Mouse (Mus musculus) adrenal gland, adult 18-20 months (tissue): ENCODE measurements around the gene H2al1m. TPM values are rescaled to one million over a fixed set of nuclear protein-coding genes. Genes with fewer than 3 reads are reported as not detected.
"Not testable (repeated sequence)": the region's sequence is repeated elsewhere in the genome, so short reads cannot be mapped to it uniquely, and the experiment has no call there.

Source experiments
- DNase-seq, 2 experiments: peaks; one replicate each; pipeline ENCODE4 v3.0.0; 2021 to 2022; ENCODE audit warnings: low spot score in 2 of 2
- total RNA-seq, 2 experiments: library from RNA; stranded (reverse); gene quantifications; 1 replicate in 1 of 2; 2 replicates in 1 of 2; pipeline ENCODE4 v1.2.3; 2021

H2al1m gene
- total RNA-seq, 2 experiments from 2014 or later: not detected

- DNase-seq: not testable (repeated sequence)
Measured at GRCm38 (mm10) chrX:9316457-9316856, 32.9 kb downstream of the H2al1m start.

- DNase-seq: not testable (repeated sequence)
Measured at GRCm38 (mm10) chrX:9327954-9328353, 44.4 kb downstream of the H2al1m start.

DNA sequence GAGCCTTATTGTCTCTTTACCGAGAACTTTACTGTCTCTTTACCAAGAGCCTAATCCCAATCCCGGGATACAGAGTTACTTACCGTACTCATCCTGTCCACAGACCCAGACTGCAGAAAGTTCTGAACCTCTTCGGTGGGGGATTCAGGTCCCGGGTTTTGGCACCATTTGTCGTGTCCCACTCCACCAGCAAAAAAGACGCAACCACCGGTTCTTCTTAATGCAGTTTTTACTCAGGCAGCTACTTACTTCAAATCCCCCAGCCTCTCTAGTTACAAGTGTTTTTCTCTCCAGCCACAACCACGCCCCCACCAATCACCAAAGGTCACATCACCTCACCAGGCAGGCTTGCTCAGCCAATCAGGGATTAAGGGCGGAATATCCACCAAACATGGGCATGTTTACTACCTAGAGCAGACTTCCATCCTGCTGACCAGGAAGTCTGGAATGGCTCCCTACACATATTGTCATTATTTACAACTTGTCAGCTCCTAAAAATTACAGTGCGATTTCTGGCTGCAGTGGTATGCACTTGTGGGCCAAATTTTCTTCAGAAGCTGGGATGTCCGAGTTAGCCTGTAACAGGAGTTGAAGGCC, 48.9 kb downstream of the H2al1m start:
- not testable (repeated sequence) for DNase-seq

DNA sequence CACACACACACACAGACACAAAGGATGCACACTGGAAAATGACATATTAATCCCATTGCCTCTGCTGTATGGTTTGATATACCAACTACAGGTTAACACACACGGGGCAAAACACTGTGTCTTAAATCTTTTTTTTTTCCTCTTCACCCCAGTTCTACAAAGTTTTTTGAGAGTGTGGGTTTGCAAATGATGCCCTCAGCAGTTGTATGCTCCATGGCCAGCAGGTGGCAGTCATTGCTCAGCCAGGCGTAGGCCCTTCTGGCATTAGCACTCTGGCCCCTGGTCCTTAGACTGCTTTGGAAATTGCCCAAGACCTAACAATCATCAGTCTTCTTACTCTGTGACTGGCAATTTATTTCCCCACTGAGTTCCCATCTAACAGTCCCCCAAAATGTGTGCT, 49.5 kb downstream of the H2al1m start:
- peak; percentile 30 to 48 for DNase-seq

Other genes starting within 250 kb of the H2al1m start
- not detected for gene Fthl17f, start 220.7 kb upstream of the H2al1m start, total RNA-seq
- gene 4930402K13Rik, start 179.2 kb upstream of the H2al1m start, total RNA-seq: not detected
- gene Lancl3, start 83.9 kb upstream of the H2al1m start, total RNA-seq: 1 to 10 TPM; 3.9 to 5.6 TPM
- not detected for gene Gm14862, start 26.9 kb upstream of the H2al1m start, total RNA-seq
- gene Xk, start 11.0 kb upstream of the H2al1m start, total RNA-seq: 1 to 10 TPM; 2.1 TPM
- gene H2al1k, start 66.9 kb downstream of the H2al1m start, total RNA-seq: not detected
- gene Cybb, start 204.0 kb downstream of the H2al1m start, total RNA-seq: 10 to 100 TPM; 19.4 to 21.8 TPM